ENCODE assay signal across 8 mouse cellular contexts in genomic region chr5:124232360-124233143, GRCm38 (mm10). TPM values are rescaled to one million over a fixed set of nuclear protein-coding genes. Genes with fewer than 3 reads are reported as not detected.
DNase-seq lines count a peak whose midpoint lies in the region; ATAC-seq and TF ChIP-seq lines count a peak whose summit lies in the region.
"Had no signal": no experiment of that assay in that cellular context is flagged by ENCODE, and none has a peak within 500 bp of the region (broad histone marks: within the 10 kb centered on the region; RNA-seq: fewer than 3 reads in every experiment).

No protein-coding gene starts in this region.

- H3K4me2 ChIP-seq in kidney, embryonic 15.5 days, result peak overlapping the region; percentile 43
- H3K4me2 ChIP-seq: midbrain, embryonic 11.5 days had no signal

- ATAC-seq in kidney, embryonic 15.5 days (replicated peaks; ENCODE audit: low FRiP score), result 0 out of 2 replicates have a peak, but pooled peaks have one; percentile 46
- ATAC-seq in inflammation-experienced regulatory T-cells, adult 6 months, result peak; percentile 43

- TF ChIP-seq POLR2A in cortical plate, adult 2 months (IDR thresholded peaks at IDR 0.05; ENCODE audit: extremely low read depth, insufficient read depth, low read length), result no peak
- no peak for TF ChIP-seq POLR2A in olfactory bulb, adult 2 months (IDR thresholded peaks at IDR 0.05; ENCODE audit: insufficient read depth, low read depth, low read length)

- no peaks in the 10 kb centered on the region for H3K36me3 ChIP-seq in kidney, embryonic 15.5 days

- TF ChIP-seq CTCF in cortical plate, adult 2 months (IDR thresholded peaks at IDR 0.05; ENCODE audit: extremely low read depth, insufficient read depth, low read length), result no peak
- no peak for TF ChIP-seq CTCF in olfactory bulb, adult 2 months (IDR thresholded peaks at IDR 0.05; ENCODE audit: insufficient read depth, low read depth, low read length)

- peaks cover 60% of the 10 kb centered on the region for H3K4me1 ChIP-seq in kidney, embryonic 15.5 days
- peaks cover 13% of the 10 kb centered on the region; the same call in 1 of the 2 replicates for H3K4me1 ChIP-seq in cortical plate, adult 2 months (ENCODE audit: control insufficient read depth, insufficient read depth, low read length)
- peaks cover 40% of the 10 kb centered on the region for H3K4me1 ChIP-seq in olfactory bulb, adult 2 months (ENCODE audit: control insufficient read depth, insufficient read depth, low read length)

- H3K27me3 ChIP-seq in kidney, embryonic 15.5 days, result no peaks in the 10 kb centered on the region

- H3K4me3 ChIP-seq in kidney, embryonic 15.5 days (replicated peaks), result no peak overlapping the region
- no peak overlapping the region for H3K4me3 ChIP-seq in cortical plate, adult 2 months (ENCODE audit: insufficient read depth, low read length)
- no peak overlapping the region for H3K4me3 ChIP-seq in olfactory bulb, adult 2 months (ENCODE audit: insufficient read depth, low read depth, low read length)

- no peak overlapping the region for H3K9ac ChIP-seq in kidney, embryonic 15.5 days

- peak overlapping the region; percentile 75 for H3K27ac ChIP-seq in kidney, embryonic 15.5 days
- peak overlapping the region; percentile 20; the same call in 1 of the 2 replicates for H3K27ac ChIP-seq in cortical plate, adult 2 months (ENCODE audit: insufficient read depth, low read length)
- H3K27ac ChIP-seq in olfactory bulb, adult 2 months (ENCODE audit: insufficient read depth, low read depth, low read length), result peak overlapping the region; percentile 75

- DNase-seq in kidney, postnatal 10 days, result no peak
- no peak for DNase-seq in B cell, adult 2 months
- DNase-seq in MN1 (ENCODE audit: low spot score), result no peak

- no peaks in the 10 kb centered on the region for H3K9me3 ChIP-seq in kidney, embryonic 15.5 days (replicated peaks)

- WGBS in kidney, embryonic 15.5 days, result 26% methylated on average over 18 of the region's 18 CpGs
- 56% methylated on average over 18 of the region's 18 CpGs for WGBS in olfactory bulb, adult 2 months

RNA-seq across cellular contexts. Expression of gene Pitpnm2, which starts 17.0 kb away (rescaled TPM):
- polyA plus RNA-seq in kidney, embryonic 15.5 days (2015; fragmentation: Nextera tagmentation; extraction: Ambion mirVana), result 3.5 and 3.6 TPM in 2 replicates
- 178 and 196 TPM in 2 replicates for polyA plus RNA-seq in cortical plate, adult 2 months (2012; rRNA removed)
- polyA plus RNA-seq in inflammation-experienced regulatory T-cells, adult 6 months (2017; shearing (Covaris generic)), result 10 to 100 TPM in 2 of 3 experiments, 1 to 10 TPM in 1; 5.5 to 15.7 (median 11.1) TPM
- polyA plus RNA-seq in olfactory bulb, adult 2 months (2012; ENCODE audit: insufficient read depth, insufficient read length, low replicate concordance, missing spikeins), result 145 TPM in 1 of 2 replicates, not detected in the other

Comparison
In these comparisons a context has a peak if more than half of its experiments do, and no peak if none do; other contexts are left out.
1. H3K27ac ChIP-seq: peak in every context shown above with its lines; median percentile 75 in kidney, embryonic 15.5 days; 75 in olfactory bulb, adult 2 months; 20 in cortical plate, adult 2 months.